Mouse (Mus musculus) forebrain, embryonic 14.5 days (tissue): ENCODE data around the gene Sgsh. TPM values are rescaled to one million over a fixed set of nuclear protein-coding genes. Genes with fewer than 3 reads are reported as not detected.
A peak's percentile ranks its signal among the peaks of the same experiment; 100 is the strongest.

Experiments
- ATAC-seq: fragments of 200-750 bp; cut with Nextera tagmentation; 2 replicates; pipeline ENCODE4 v1.8.0; 2017; ENCODE audit warnings: mild to moderate bottlenecking, moderate library complexity
- DNase-seq: peaks from one replicate; pipeline ENCODE4 v3.0.0-alpha.2; 2015; ENCODE audit warnings: low spot score
- H3K27ac ChIP-seq: fragments of 300-500 bp; sonication (generic); 2 replicates; pipeline ENCODE4 v1.5.1; 2014; ENCODE audit warnings: low read depth, mild to moderate bottlenecking, control low read depth, low read length, moderate library complexity
- H3K27me3 ChIP-seq: fragments of 300-500 bp; sonication (generic); replicated peaks from 2 replicates; pipeline ENCODE4 v1.6.1; 2014; ENCODE audit warnings: low read length, control low read depth, mixed read lengths; ENCODE audit not compliant: control insufficient read depth, insufficient read depth
- H3K36me3 ChIP-seq: fragments of 300-500 bp; sonication (generic); 2 replicates; pipeline ENCODE4 v1.6.1; 2014; ENCODE audit warnings: low read length, control low read depth; ENCODE audit not compliant: control insufficient read depth, insufficient read depth
- H3K4me1 ChIP-seq: fragments of 300-500 bp; sonication (generic); 2 replicates; pipeline ENCODE4 v1.6.1; 2014; ENCODE audit warnings: antibody characterized with exemption, low read length, control low read depth; ENCODE audit not compliant: control insufficient read depth, insufficient read depth
- H3K4me2 ChIP-seq: fragments of 300-500 bp; sonication (generic); 2 replicates; pipeline ENCODE4 v1.6.1; 2014; ENCODE audit warnings: mild to moderate bottlenecking, control low read depth, low read length
- H3K4me3 ChIP-seq: fragments of 300-500 bp; sonication (generic); 2 replicates; pipeline ENCODE4 v1.5.1; 2014; ENCODE audit warnings: low read depth, low read length, control low read depth
- H3K9ac ChIP-seq: fragments of 300-500 bp; sonication (generic); 2 replicates; pipeline ENCODE4 v1.6.1; 2014; ENCODE audit warnings: mild to moderate bottlenecking, low read length, control low read depth, moderate library complexity
- H3K9me3 ChIP-seq: fragments of 300-500 bp; sonication (generic); replicated peaks from 2 replicates; pipeline ENCODE4 v1.6.1; 2016; ENCODE audit warnings: low read length, control low read depth, mixed read lengths; ENCODE audit not compliant: control insufficient read depth
- WGBS: fragments of 180-500 bp; shearing (Covaris S2); extraction: QIAGEN DNeasy Blood & Tissue Kit; methylation state at CpG from one replicate; pipeline ENCODE4 v1.1.7; 2014; 5-methylcytosine and 5-hydroxymethylcytosine counted together
- polyA plus RNA-seq: library from polyadenylated mRNA; unstranded; fragments of >200 nt; fragmentation: Nextera tagmentation; extraction: Ambion mirVana; gene quantifications from 2 replicates; pipeline ENCODE4 v1.2.1, GENCODE M21; 2014

Sgsh gene
- polyA plus RNA-seq, 1 experiment from 2014 or later: 2.7 TPM

DNA sequence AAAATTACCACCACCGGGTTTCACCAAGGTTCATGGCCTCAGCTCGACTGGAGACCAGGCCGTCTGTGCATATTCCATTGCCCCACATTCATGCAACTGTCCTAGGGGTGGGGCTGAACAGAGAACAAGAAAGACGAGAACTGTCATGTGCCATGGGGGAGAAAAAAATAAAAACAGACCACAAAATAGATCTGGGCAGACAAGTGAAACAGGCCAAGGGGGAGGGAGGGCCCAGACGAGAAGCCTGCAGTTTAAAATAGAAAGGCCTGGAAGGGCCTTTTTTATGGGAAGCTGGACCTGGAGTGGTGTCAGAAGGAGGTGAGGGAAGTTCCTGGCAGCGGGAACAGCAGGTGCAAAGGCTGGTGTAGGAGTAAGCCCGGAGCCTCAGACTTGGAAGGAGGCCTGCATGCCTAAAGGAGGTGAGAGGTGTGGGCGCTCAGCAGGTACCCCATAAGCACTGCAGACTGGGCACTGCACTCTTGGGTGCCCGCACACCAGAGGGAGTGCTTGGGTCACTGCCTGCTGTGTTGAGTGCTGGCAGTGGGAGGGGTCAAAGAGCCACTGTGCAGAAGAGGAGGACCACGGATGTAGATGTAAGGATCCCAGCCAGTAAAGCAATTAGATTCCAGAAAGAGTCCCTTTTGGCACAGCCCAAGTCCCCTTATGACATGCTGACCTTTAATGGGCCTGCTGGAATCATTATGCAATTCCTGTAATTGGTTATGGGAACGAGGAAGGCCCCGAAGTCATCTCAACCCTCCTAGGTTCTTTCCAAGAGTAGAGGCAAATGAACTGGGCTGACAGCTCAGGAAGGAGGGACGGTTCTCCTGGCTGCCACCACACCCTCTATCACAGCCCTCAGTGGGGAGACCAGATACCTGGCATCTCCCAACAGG, 48.3 kb downstream of the Sgsh start:
- Histone ChIP-seq H3K27ac (no peak overlapping the region), H3K9me3 (no peaks in the 10 kb centered on the region), H3K27me3 (no peaks in the 10 kb centered on the region), H3K4me2 (no peak overlapping the region), H3K9ac (no peak overlapping the region), H3K4me3 (no peak overlapping the region), H3K4me1 (no peaks in the 10 kb centered on the region), H3K36me3 (no peaks in the 10 kb centered on the region)
- ATAC-seq (no peak), DNase-seq (no peak)
- 65% methylated on average over 13 of the region's 13 CpGs for WGBS

DNA sequence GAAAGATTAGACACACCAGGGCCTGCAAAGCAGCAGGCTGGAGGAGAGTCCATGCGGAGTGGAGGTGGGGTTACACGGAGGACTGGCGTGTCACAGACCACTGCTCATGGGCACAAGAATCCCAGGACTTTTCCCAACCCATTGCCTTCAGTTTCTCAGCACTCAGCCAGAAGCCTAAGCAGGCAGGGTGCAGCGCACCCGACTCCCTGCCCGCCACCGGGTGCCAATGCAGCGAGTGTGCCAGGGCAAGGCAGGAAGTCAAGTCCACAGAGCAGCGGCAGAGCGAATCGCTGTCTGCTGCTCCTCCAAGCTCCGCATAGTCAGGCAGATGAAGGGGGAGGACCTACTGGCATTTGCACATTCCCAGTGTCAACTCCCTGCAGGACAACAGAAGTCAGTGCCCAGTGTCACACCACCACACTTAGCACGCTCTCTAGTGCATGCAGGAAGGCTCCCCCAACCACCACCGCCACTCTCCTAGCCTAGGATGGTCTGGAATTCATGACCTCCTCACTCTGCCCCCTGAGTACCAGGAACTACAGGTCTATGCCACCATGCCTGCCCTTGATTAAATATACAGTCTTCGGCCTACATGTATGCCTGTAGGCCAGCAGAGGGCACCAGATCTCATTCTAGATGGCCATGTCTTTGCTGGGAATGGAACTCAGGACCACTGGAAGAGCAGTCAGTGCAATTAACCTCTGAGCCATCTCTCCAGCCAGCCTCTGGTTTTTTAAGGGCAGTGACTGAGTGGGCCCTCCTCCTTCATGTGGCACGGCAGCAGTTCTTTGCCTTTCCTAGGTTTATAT, 50.2 kb downstream of the Sgsh start:
- H3K4me2 ChIP-seq: no peak overlapping the region
- no peaks in the 10 kb centered on the region for H3K9me3 ChIP-seq
- no peak overlapping the region for H3K9ac ChIP-seq
- no peak overlapping the region for H3K4me3 ChIP-seq
- H3K4me1 ChIP-seq: 0 out of 2 replicates have a peak, but pooled peaks cover 3% of the 10 kb centered on the region
- ATAC-seq (0 out of 2 replicates have a peak, but pooled peaks have one; percentile 32), DNase-seq (peak; percentile 71)
- no peaks in the 10 kb centered on the region for H3K36me3 ChIP-seq
- whole genome bisulfite sequencing: 40% methylated on average over 16 of the region's 16 CpGs
- H3K27me3 ChIP-seq: no peaks in the 10 kb centered on the region
- H3K27ac ChIP-seq: no peak overlapping the region

DNA sequence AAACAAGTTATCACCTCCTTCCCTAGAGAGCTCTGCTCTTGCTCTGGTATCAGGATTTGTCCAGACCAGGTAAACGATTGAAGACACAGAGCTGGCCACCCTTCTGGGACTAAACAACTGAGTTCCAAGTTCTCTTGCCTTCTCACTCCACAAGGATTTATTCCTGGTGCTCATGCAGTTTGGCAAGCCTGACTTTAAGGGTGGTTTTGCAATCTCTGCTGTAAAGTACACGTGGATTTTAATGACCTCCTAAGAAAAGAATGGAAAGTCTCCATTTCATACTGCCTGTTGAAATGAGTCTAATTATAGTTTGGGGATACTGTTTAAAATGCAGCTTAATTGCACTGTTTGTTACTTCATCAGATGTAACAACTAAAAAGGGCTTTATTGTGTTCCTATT, 54.4 kb downstream of the Sgsh start:
- no peak for DNase-seq
- peaks cover 22% of the 10 kb centered on the region for H3K36me3 ChIP-seq
- H3K4me3 ChIP-seq: no peak overlapping the region
- H3K9ac ChIP-seq: no peak overlapping the region
- WGBS: 25% methylated on average over 2 of the region's 2 CpGs
- H3K4me2 ChIP-seq: peak overlapping the region; percentile 74; the same call in 1 of the 2 replicates
- peaks cover 12% of the 10 kb centered on the region for H3K4me1 ChIP-seq
- no peak for ATAC-seq
- no peaks in the 10 kb centered on the region for H3K9me3 ChIP-seq
- H3K27me3 ChIP-seq: no peaks in the 10 kb centered on the region
- no peak overlapping the region for H3K27ac ChIP-seq

DNA sequence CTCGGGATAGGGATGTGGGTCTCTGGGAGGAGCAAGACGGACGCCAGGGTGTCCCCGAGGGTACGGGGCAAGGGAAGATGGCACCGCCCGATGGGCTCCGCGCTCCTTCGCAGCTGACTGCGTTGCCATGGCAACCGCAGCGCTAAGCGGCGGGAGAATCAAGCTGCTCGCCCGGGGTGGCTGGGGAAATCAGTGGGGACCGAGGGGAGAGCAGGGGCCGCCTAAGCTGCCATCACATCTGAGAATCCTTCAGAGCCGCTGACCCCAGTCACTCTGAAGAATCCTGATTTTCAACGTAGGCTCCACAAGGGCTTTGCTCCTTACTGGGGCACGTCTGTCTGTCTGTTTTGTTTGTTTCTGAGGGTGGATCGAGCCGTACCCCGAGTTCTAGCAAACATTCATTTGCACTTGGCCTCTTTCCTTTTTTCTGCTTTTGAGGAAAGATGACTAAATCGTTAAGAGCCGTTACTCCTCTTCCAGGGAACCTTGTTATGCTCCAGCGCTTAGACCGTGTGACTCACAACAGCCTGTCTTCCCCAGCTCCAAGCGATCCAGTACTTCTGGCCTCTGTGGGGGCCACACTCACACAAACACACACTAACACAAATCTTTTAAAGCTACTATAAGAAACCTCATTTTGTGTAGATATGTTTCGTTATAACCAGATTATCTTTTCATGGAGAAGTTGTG, 54.9 kb downstream of the Sgsh start:
- 1% methylated on average over 31 of the region's 31 CpGs for WGBS
- Histone ChIP-seq H3K27ac (peak overlapping the region; percentile 98), H3K9me3 (no peaks in the 10 kb centered on the region), H3K4me3 (peak overlapping the region; percentile 94), H3K9ac (peak overlapping the region; percentile 96), H3K36me3 (peaks cover 28% of the 10 kb centered on the region), H3K4me2 (peak overlapping the region; percentile 74), H3K4me1 (peaks cover 12% of the 10 kb centered on the region), H3K27me3 (no peaks in the 10 kb centered on the region)
- no peak for DNase-seq
- no peak; the same call in 1 of the 2 replicates for ATAC-seq

DNA sequence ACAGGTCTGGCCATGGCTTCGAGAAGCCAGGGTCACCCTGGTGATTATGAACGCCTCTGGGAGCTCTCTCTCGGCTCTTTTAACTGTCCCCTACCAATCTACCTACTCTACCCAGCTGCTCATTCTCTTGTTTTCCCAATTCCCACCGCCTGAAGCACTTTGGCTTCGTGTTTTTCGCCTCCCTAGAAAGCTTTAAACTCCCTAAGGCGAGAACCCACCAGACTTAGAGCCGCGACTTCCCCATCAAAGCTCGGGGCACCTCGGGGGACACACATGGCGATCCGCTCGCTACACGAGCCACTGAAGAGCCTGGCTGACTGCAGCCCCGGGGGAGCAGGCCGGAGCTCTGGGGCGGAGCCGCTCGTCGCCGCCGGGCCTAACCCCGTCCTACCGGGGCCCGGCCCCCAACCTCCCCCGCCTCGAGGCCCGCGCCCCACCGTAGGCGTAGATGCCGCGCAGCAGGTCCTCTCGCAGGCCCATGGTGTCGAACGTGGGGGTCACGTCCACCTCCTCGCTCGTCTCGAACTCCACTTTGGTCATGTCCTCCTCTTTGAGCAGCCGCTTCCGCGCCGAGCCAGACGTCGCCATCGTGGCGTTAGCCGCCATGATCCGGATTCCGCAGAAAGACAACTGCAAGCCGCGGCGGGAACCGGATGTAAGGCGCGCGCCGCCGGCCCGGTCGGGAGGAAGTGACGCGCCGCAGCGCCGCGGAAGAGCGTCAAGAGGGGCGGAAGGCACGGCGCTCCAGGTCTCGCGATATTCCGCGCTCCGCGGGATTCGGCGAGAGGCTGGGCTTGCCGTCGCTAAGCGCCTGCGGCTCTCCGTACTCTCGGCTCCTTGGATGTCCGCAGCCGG, 55.7 kb downstream of the Sgsh start, which contains the start of gene Eif4a3:
TSS of gene Eif4a3 (minus strand) at position 699 of the 855 bp plus-strand sequence.
- ATAC-seq: peak; percentile 97
- H3K4me3 ChIP-seq: peak within 1 kb of the TSS; percentile 94
- DNase-seq: peak; percentile 98
- H3K4me1 ChIP-seq: peaks cover 12% of the 10 kb centered on the region
- H3K27ac ChIP-seq: peak within 1 kb of the TSS; percentile 98
- H3K4me2 ChIP-seq: peak within 1 kb of the TSS; percentile 95
- no peaks in the 10 kb centered on the region for H3K27me3 ChIP-seq
- peak within 1 kb of the TSS; percentile 96 for H3K9ac ChIP-seq
- no peaks in the 10 kb centered on the region for H3K9me3 ChIP-seq
- peaks cover 36% of the 10 kb centered on the region for H3K36me3 ChIP-seq
- under 1% methylated on average over 89 of the region's 89 CpGs for WGBS

DNA sequence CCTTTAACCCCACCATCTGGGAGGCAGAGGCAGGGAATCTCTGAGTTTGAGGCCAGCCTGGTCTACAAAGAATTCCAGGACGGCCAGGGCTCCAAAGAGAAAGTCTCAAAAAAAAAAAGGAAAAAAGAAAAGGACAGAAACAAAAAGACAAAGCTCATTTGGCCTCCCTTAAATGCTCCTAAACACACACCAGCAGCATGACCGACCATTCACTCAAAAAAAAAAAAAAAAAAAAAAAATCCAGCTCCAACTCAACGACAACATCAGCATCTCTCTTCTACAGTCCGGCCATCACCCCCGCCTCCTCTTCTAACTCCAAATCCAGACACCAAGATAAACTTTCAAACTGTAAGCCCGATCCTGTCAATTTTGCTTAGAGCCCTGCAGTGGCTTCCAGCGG, 56.4 kb downstream of the Sgsh start:
- Histone ChIP-seq H3K4me3 (peak overlapping the region; percentile 94), H3K36me3 (peaks cover 43% of the 10 kb centered on the region), H3K4me1 (peaks cover 12% of the 10 kb centered on the region), H3K4me2 (peak overlapping the region; percentile 95), H3K27me3 (no peaks in the 10 kb centered on the region), H3K27ac (no peak overlapping the region), H3K9ac (peak overlapping the region; percentile 96), H3K9me3 (no peaks in the 10 kb centered on the region)
- ATAC-seq (no peak), DNase-seq (no peak)
- 21% methylated on average over 7 of the region's 7 CpGs for WGBS

DNA sequence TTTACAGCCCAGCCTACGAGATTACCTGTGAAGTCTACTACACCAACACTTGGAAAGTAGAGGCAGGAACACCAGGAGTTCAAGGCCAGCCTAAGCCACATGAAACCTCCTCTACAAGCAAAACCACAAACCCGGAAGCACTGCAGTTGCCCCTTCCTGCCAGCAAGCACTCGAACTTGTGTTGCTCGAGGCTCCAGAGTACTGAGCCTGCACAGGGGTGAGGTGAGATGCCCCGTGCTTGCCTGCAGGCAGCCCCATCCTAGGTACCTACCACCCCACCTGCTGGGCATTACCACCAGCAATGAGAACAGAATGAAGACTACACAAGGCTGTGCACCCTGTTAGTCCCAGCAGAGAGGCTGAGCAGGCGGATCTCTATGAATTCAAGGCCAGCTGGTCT, 57.3 kb downstream of the Sgsh start:
- H3K4me3 ChIP-seq: no peak overlapping the region

More for the DNA sequence above, 57.3 kb downstream of the Sgsh start:
- H3K27ac ChIP-seq: no peak overlapping the region
- H3K9ac ChIP-seq: no peak overlapping the region
- 88% methylated on average over 6 of the region's 6 CpGs for WGBS
- H3K36me3 ChIP-seq: peaks cover 52% of the 10 kb centered on the region
- H3K4me1 ChIP-seq: peaks cover 12% of the 10 kb centered on the region
- H3K27me3 ChIP-seq: no peaks in the 10 kb centered on the region
- no peaks in the 10 kb centered on the region for H3K9me3 ChIP-seq
- H3K4me2 ChIP-seq: no peak overlapping the region
- DNase-seq (no peak), ATAC-seq (no peak)
